Mouse (Mus musculus) cerebellum, adult 2 months (tissue): ENCODE results near the gene A930017K11Rik. TPM values are rescaled to one million over a fixed set of nuclear protein-coding genes. Genes with fewer than 3 reads are reported as not detected.

Experiments used
- DNase-seq, 2 experiments: peaks; one replicate each; pipeline ENCODE4 v3.0.0; 2021
- H3K27ac ChIP-seq: fragments of 200-500 bp; 2 replicates; pipeline ENCODE4 v1.5.1; 2012; ENCODE audit warnings: low read length, control low read depth, inconsistent platforms; ENCODE audit not compliant: insufficient read depth
- H3K27me3 ChIP-seq: fragments of 200-500 bp; 2 replicates; pipeline ENCODE4 v1.6.1; 2012; ENCODE audit warnings: inconsistent platforms, mild to moderate bottlenecking, low read length, moderate library complexity; ENCODE audit not compliant: control insufficient read depth, insufficient read depth
- H3K4me1 ChIP-seq: fragments of 200-500 bp; 2 replicates; pipeline ENCODE4 v1.6.1; 2011; ENCODE audit warnings: low read length; ENCODE audit not compliant: control insufficient read depth, insufficient read depth
- H3K4me3 ChIP-seq: fragments of 200-500 bp; replicated peaks from 2 replicates; pipeline ENCODE3; 2011; ENCODE audit warnings: mild to moderate bottlenecking, low read depth, low read length, control low read depth; ENCODE audit not compliant: insufficient read depth
- CTCF ChIP-seq: fragments of 200-500 bp; IDR thresholded peaks from 2 replicates; pipeline ENCODE4 v1.5.1; 2011; ENCODE audit warnings: low read depth, mild to moderate bottlenecking, control low read depth, low read length, moderate library complexity, borderline replicate concordance; ENCODE audit not compliant: insufficient read depth
- POLR2A ChIP-seq: fragments of 200-500 bp; IDR thresholded peaks from 2 replicates; pipeline ENCODE4 v1.6.1; 2011; ENCODE audit warnings: low read length, control low read depth, borderline replicate concordance; ENCODE audit not compliant: insufficient read depth
- WGBS: fragments of 180-500 bp; shearing (Covaris S2); methylation state at CpG from one replicate; pipeline ENCODE4 v1.1.7; 2018; 5-methylcytosine and 5-hydroxymethylcytosine counted together
- polyA plus RNA-seq: library from polyadenylated mRNA; depleted of rRNA; stranded (reverse); fragments of >200 nt; gene quantifications from 2 replicates; pipeline ENCODE4 v1.2.3, GENCODE M21; 2012

Gene A930017K11Rik
- polyA plus RNA-seq, 1 experiment = 14.0 TPM

GRCm38 (mm10) chr17:25948051-25948450 is 4.3 kb downstream of the A930017K11Rik start:
- no peak for DNase-seq
- H3K4me3 ChIP-seq = no peak overlapping the region
- WGBS = 17% methylated on average over 8 of the region's 8 CpGs
- peaks cover 21% of the 10 kb centered on the region for H3K4me1 ChIP-seq
- no peaks in the 10 kb centered on the region for H3K27me3 ChIP-seq
- no peak for TF ChIP-seq POLR2A
- TF ChIP-seq CTCF = no peak
- no peak overlapping the region for H3K27ac ChIP-seq

DNA sequence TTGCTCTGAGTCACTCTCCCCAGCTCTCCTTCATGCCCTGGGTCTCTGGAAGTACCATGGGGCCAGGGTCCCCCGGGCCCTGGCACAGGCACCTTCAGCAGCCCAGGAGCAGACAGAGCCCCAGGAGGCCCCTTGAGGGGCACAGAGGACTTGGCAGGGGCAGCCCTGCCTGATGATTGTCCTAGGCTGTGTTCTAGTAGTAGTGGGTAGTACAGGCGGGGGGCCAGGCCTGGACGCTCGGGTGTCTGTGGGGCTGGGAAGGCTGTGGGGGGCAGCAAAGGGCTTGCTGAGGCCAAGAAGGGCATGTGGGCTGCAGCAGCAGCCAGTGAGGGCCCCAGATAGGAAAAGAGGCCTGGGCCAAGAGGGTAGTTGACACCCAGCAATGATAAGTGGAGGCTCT is 4.8 kb downstream of the A930017K11Rik start:
- Histone ChIP-seq H3K4me3 (no peak overlapping the region), H3K27me3 (no peaks in the 10 kb centered on the region), H3K4me1 (peaks cover 17% of the 10 kb centered on the region), H3K27ac (no peak overlapping the region)
- TF ChIP-seq CTCF = no peak
- no peak for TF ChIP-seq POLR2A
- 52% methylated on average over 4 of the region's 4 CpGs for WGBS
- DNase-seq = no peak

GRCm38 (mm10) chr17:25946891-25947290 is 5.5 kb downstream of the A930017K11Rik start:
- DNase-seq = no peak
- H3K27ac ChIP-seq = no peak overlapping the region
- peaks cover 12% of the 10 kb centered on the region for H3K4me1 ChIP-seq
- no peak for TF ChIP-seq POLR2A
- TF ChIP-seq CTCF = no peak
- H3K4me3 ChIP-seq = no peak overlapping the region
- H3K27me3 ChIP-seq = no peaks in the 10 kb centered on the region
- WGBS = 60% methylated on average over 8 of the region's 8 CpGs

GRCm38 (mm10) chr17:25946349-25946748 is 6.0 kb downstream of the A930017K11Rik start:
- DNase-seq = no peak
- Histone ChIP-seq H3K27ac (no peak overlapping the region), H3K4me3 (no peak overlapping the region), H3K27me3 (no peaks in the 10 kb centered on the region), H3K4me1 (peaks cover 12% of the 10 kb centered on the region)
- WGBS = 68% methylated on average over 7 of the region's 7 CpGs
- TF ChIP-seq CTCF = no peak
- no peak for TF ChIP-seq POLR2A

- Histone ChIP-seq H3K27me3 (no peaks in the 10 kb centered on the region), H3K27ac (no peak overlapping the region), H3K4me3 (no peak overlapping the region), H3K4me1 (peaks cover 12% of the 10 kb centered on the region)
- WGBS = 24% methylated on average over 9 of the region's 9 CpGs
- TF ChIP-seq POLR2A (no peak), CTCF (no peak)
- DNase-seq = no peak
These were observed 6.7 kb downstream of the A930017K11Rik start for GRCm38 (mm10) chr17:25945517-25946155.

- Histone ChIP-seq H3K4me1 (peaks cover 4% of the 10 kb centered on the region), H3K4me3 (no peak within 1 kb of the TSS), H3K27ac (no peak within 1 kb of the TSS), H3K27me3 (no peaks in the 10 kb centered on the region)
- no peak for DNase-seq
- 45% methylated on average over 6 of the region's 6 CpGs for WGBS
- TF ChIP-seq POLR2A (no peak), CTCF (no peak)
These were observed 7.8 kb downstream of the A930017K11Rik start, which contains the start of the genes Pigq and Nhlrc4 for GRCm38 (mm10) chr17:25944366-25945163. Pigq (minus strand) TSS chr17:25944936. Nhlrc4 (minus strand) TSS chr17:25944961.

DNA sequence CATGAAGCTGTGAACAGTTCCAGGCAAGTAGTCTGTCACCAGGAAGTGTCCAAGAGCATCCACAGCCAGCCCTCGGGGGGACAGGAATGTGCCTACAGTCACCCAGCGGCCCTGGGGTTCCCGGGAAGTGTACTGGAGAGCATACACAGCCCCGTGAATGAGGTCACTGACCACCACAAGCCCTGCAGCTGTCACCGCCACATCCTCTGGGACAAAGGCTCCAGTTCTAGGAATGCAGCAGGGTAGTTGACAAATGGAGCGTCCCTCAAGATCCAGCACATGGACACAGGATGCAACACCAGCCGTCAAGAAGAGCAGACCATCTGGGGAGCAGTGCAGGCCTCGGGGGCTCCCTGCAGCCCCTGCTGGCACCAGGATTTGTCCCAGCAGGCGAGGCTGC is 8.6 kb downstream of the A930017K11Rik start:
- H3K4me1 ChIP-seq = peaks cover 4% of the 10 kb centered on the region
- TF ChIP-seq CTCF (no peak), POLR2A (no peak)
- DNase-seq = no peak
- H3K27me3 ChIP-seq = no peaks in the 10 kb centered on the region
- H3K27ac ChIP-seq = no peak overlapping the region
- WGBS = 38% methylated on average over 9 of the region's 9 CpGs
- H3K4me3 ChIP-seq = no peak overlapping the region

GRCm38 (mm10) chr17:25943221-25943620 is 9.1 kb downstream of the A930017K11Rik start:
- no peak overlapping the region for H3K27ac ChIP-seq
- WGBS = 77% methylated on average over 3 of the region's 3 CpGs
- H3K27me3 ChIP-seq = no peaks in the 10 kb centered on the region
- DNase-seq = no peak
- no peak for TF ChIP-seq POLR2A
- TF ChIP-seq CTCF = no peak
- peaks cover 4% of the 10 kb centered on the region for H3K4me1 ChIP-seq
- H3K4me3 ChIP-seq = no peak overlapping the region
